Mouse (Mus musculus) bone marrow, adult 2 months (tissue): Measurements from ENCODE around the gene Axl. TPM values are rescaled to one million over a fixed set of nuclear protein-coding genes. Genes with fewer than 3 reads are reported as not detected.

ENCODE experiments used
- H3K27ac ChIP-seq: fragments of 200-500 bp; 2 replicates; pipeline ENCODE4 v1.5.1; 2012; ENCODE audit warnings: low read depth, mild to moderate bottlenecking, control low read depth, inconsistent platforms, low read length; ENCODE audit not compliant: control insufficient read depth, poor library complexity, insufficient read depth
- H3K4me1 ChIP-seq: fragments of 200-500 bp; 2 replicates; pipeline ENCODE4 v1.6.1; 2011; ENCODE audit warnings: low read length; ENCODE audit not compliant: control insufficient read depth, insufficient read depth
- H3K4me3 ChIP-seq: fragments of 200-500 bp; replicated peaks from 2 replicates; pipeline ENCODE3; 2011; ENCODE audit warnings: mild to moderate bottlenecking, low read depth, low read length, control low read depth; ENCODE audit not compliant: control insufficient read depth
- CTCF ChIP-seq: fragments of 200-500 bp; IDR thresholded peaks from 2 replicates; pipeline ENCODE4 v1.5.1; 2011; ENCODE audit warnings: low read length, control low read depth; ENCODE audit not compliant: control insufficient read depth, insufficient read depth
- POLR2A ChIP-seq: fragments of 200-500 bp; IDR thresholded peaks from 2 replicates; pipeline ENCODE4 v1.6.1; 2011; ENCODE audit warnings: low read depth, mild to moderate bottlenecking, control low read depth, low read length, borderline replicate concordance; ENCODE audit not compliant: control insufficient read depth
- WGBS: fragments of 180-500 bp; shearing (Covaris S2); methylation state at CpG from one replicate; pipeline ENCODE4 v1.1.7; 2018; 5-methylcytosine and 5-hydroxymethylcytosine counted together
- polyA plus RNA-seq: library from polyadenylated mRNA; stranded (reverse); fragments of >200 nt; gene quantifications from 2 replicates; pipeline ENCODE4 v1.2.4, GENCODE M21; 2011; ENCODE audit warnings: low replicate concordance; ENCODE audit not compliant: missing spikeins, insufficient read depth, insufficient read length

Gene Axl
- polyA plus RNA-seq, 1 experiment = 37.6 TPM

DNA sequence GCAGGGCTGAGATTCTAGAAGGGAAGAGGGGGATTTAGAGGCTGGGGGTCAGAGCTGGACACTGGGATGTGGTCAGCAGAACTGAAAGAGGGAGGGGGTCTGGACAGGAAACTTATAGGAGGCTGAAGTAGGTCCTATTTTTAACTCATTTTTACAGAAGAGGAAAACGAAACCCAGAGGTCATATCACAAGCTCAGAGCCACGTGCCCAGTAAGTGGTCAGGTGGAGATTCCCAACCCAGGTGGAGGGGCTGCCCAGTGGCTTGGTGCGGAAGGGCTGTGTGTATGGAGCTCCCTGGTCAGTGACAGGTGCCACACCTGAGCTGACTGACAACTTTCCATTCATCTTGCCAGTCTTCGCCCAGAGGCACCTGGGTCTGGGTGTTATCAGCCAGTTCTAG, 1.5 kb downstream of the Axl start:
- Histone ChIP-seq H3K27ac (no peak overlapping the region), H3K4me3 (no peak overlapping the region), H3K4me1 (peaks cover 3% of the 10 kb centered on the region; the same call in 1 of the 2 replicates)
- no peak for TF ChIP-seq POLR2A
- no peak for TF ChIP-seq CTCF
- 36% methylated on average over 4 of the region's 4 CpGs for WGBS

DNA sequence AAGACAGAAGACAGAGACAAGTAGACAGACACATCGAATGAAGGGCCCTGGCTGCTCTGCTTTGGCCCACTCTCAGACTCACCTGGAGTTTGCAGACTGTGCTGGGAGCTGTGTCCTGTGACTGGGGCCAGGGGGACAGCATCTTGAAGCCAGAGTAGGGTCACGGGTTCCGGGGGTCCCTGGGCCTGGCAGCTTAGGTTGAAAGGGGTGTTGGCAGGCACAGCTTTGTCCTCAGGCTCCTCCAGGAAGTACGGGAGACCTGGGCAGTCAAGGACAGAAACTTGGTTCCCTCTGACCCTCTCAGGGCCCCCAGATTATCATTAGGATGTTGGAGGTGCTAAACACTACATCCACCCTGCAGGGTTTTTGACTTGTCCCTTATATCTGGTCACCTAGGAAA, 2.8 kb downstream of the Axl start:
- H3K4me1 ChIP-seq = peaks cover 3% of the 10 kb centered on the region; the same call in 1 of the 2 replicates
- no peak for TF ChIP-seq POLR2A
- TF ChIP-seq CTCF = no peak

DNA sequence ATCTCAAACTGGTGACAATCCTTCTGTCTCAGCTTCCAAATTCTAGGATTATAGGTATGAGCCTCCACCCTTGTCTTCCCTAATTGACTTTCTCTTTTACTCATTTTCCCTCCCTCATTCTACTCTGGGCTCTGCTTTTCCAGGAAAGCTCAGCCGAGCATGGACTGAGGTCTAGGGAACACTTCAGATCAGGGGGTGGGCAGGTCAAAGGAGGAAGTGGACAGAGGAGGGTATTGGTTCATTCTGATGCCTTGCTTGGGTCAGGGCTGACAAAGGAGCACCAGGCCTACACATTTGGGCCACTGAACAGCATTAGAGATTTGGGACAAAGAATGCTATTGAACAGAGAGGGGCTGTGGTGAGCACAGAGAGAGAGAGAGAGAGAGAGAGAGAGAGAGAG, 3.7 kb downstream of the Axl start:
- WGBS = 23% methylated on average over 1 of the region's 1 CpGs
- no peak for TF ChIP-seq POLR2A
- no peak for TF ChIP-seq CTCF
- no peak overlapping the region for H3K27ac ChIP-seq
- no peak overlapping the region for H3K4me3 ChIP-seq
- H3K4me1 ChIP-seq = peaks cover 3% of the 10 kb centered on the region; the same call in 1 of the 2 replicates

More for the DNA sequence above, 2.8 kb downstream of the Axl start:
- Histone ChIP-seq H3K4me3 (no peak overlapping the region), H3K27ac (no peak overlapping the region)
- 76% methylated on average over 4 of the region's 4 CpGs for WGBS

DNA sequence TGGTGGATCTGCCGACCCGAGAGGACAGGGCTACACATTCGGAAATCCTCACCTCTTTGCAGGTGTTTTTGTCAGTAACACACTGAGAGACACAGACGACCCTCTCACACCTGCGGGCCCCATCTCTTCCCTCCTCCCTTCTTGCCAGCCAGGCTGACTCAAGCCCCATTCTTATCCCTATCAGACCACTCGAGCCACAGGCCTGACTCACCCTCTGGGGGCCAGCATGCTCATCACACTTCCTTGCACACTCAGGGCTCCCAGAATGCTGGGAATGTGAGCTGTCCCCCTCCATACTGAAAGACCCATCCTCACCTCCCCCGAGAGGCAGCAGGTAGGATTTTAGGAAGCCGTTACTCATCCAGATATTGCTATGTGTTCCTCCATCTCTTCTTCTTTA, 4.8 kb downstream of the Axl start:
- peaks cover 3% of the 10 kb centered on the region; the same call in 1 of the 2 replicates for H3K4me1 ChIP-seq
- H3K4me3 ChIP-seq = no peak overlapping the region
- 62% methylated on average over 8 of the region's 8 CpGs for WGBS
- H3K27ac ChIP-seq = no peak overlapping the region
- TF ChIP-seq POLR2A = no peak
- TF ChIP-seq CTCF = no peak

DNA sequence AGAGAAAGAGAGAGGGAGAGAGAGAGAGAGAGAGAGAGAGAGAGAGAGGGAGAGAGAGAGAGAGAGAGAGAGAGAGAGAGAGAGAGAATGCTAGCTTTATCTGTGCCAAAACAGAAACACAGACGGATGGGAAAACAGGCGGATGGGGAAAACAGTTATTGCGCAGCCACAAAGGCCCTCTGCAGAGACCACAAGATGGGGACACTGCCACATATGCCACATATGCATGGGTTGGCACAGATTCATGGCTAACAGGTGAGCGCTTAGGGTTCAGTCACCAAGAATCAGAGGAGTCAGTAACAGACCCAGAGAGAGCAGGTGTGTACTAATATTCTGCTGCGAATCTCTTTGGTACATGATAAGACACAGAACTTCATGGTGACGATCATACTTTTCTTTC, 5.8 kb downstream of the Axl start:
- H3K27ac ChIP-seq = no peak overlapping the region
- H3K4me3 ChIP-seq = no peak overlapping the region
- 9% methylated on average over 6 of the region's 6 CpGs for WGBS
- H3K4me1 ChIP-seq = peaks cover 3% of the 10 kb centered on the region; the same call in 1 of the 2 replicates
- no peak for TF ChIP-seq POLR2A
- TF ChIP-seq CTCF = no peak

DNA sequence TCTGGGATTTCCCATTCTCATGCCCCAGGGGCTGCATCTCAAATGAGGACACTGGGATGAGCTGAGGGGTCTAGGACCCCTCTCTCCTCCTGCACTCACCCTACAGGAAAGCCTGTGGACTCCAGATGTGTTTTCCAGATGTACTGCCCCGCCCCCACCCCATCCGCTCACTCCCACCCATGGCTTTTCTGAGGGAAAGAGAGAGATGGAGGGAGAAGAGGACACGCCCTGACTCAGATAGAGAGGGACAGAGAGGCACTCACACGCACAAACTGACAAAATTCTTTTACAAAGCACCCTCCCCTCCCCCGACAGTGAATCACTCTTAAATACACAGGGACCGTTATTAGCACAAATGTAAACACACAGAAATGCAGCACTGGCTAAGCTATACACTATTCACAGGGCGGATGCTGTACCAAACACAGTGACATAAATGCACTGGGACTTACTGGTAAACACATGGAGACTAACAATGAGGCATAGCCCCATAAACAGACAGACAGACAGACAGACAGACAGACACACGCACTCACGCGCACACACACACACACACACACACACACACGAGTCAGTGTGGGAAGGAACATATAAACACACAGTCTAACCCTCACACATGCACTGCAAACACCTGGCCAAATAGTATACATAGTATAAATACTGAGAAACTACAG, 6.4 kb downstream of the Axl start:
- H3K4me1 ChIP-seq = peaks cover 3% of the 10 kb centered on the region; the same call in 1 of the 2 replicates
- WGBS = 22% methylated on average over 11 of the region's 11 CpGs

DNA sequence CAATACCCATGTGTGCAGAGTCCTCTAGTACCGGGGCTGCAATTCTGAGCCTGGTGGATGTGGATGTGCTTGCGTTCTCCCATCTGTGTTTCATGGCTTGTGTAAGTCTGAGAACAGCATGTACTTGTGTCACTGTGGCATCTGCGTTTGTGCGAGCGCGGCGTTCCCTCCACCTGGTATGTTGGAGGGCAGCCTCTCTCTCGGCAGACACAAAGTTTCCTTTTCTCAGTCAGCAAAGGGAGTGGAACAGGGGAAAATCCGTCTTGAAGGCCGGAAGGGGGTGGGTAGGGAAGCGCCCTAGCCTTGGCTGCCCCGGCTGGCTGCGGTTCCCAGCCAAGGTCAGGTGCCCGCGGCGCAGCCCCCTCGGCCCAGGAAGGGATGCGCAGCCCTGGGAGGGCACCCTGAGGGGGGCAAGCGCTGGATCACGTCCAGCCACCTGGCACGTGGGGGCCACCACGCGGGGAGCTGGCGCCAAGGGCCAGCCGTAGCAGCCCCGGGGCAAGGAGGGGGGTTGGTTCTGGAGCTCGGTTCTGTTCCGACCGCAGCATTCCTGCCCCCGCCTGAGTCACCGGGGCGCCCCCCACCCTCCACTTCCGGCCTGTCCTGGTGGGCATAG, 7.1 kb downstream of the Axl start:
- no peak for TF ChIP-seq CTCF
- TF ChIP-seq POLR2A = no peak
- H3K27ac ChIP-seq = no peak overlapping the region
- peaks cover 3% of the 10 kb centered on the region; the same call in 1 of the 2 replicates for H3K4me1 ChIP-seq
- WGBS = 2% methylated on average over 33 of the region's 33 CpGs
- H3K4me3 ChIP-seq = no peak overlapping the region

More for the DNA sequence above, 6.4 kb downstream of the Axl start:
- no peak overlapping the region for H3K4me3 ChIP-seq
- H3K27ac ChIP-seq = no peak overlapping the region
- TF ChIP-seq CTCF (no peak), POLR2A (no peak)

DNA sequence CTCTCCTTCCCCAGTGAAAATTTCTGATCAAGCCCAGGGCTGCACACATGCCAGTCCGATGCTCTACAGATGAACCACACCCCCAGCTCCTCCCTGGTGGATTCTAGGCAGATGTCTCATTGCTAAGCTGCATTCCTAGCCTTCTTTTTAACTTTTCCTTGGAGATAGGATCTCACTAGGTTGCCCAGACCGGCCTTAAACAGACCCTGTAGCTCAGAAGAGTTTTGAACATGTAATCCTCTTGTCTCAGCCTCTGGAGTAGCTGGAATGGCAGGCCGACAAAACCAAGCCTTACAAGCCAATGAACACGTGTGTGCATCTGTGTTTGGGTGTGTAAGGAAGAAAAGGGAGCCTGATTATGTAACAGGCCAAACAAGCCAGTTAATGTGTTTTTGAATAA, 7.8 kb downstream of the Axl start:
- H3K27ac ChIP-seq = no peak overlapping the region
- peaks cover 3% of the 10 kb centered on the region; the same call in 1 of the 2 replicates for H3K4me1 ChIP-seq
- no peak for TF ChIP-seq CTCF
- TF ChIP-seq POLR2A = no peak
- 58% methylated on average over 4 of the region's 4 CpGs for WGBS
- H3K4me3 ChIP-seq = no peak overlapping the region
